Mouse (Mus musculus) urinary bladder, adult 18-20 months (tissue): ENCODE data around the gene Nptx1.

Experiments
- DNase-seq, 2 experiments: peaks; one replicate each; pipeline ENCODE4 v3.0.0; 2022; ENCODE audit warnings: low spot score in 2 of 2, mixed read lengths in 2 of 2

Nptx1 gene

DNA sequence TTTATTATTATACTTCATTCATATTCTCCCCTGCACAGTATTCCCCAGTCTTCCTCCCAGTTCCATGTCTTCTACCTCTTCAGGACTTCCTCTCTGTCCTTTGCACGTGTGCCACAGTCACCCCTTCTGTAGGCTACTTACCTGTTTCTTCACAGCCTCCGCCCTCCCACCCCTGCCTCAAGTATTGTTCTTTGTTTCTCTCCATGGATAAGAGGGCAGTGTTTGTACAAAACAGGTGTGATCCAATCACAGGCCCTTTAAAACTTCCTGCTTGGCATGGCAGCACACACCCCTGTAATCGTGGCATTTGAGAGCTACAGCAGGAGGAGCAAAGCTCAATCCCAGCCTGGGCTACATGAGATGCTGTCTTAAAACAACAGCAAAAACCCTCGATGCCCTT lies 54.0 kb downstream of the Nptx1 start:
- DNase-seq: no peak

- no peak for DNase-seq
Observed at GRCm38 (mm10) chr11:119492830-119493229, 54.7 kb downstream of the Nptx1 start.

GRCm38 (mm10) chr11:119491690-119492087 lies 55.9 kb downstream of the Nptx1 start:
- no peak for DNase-seq

DNA sequence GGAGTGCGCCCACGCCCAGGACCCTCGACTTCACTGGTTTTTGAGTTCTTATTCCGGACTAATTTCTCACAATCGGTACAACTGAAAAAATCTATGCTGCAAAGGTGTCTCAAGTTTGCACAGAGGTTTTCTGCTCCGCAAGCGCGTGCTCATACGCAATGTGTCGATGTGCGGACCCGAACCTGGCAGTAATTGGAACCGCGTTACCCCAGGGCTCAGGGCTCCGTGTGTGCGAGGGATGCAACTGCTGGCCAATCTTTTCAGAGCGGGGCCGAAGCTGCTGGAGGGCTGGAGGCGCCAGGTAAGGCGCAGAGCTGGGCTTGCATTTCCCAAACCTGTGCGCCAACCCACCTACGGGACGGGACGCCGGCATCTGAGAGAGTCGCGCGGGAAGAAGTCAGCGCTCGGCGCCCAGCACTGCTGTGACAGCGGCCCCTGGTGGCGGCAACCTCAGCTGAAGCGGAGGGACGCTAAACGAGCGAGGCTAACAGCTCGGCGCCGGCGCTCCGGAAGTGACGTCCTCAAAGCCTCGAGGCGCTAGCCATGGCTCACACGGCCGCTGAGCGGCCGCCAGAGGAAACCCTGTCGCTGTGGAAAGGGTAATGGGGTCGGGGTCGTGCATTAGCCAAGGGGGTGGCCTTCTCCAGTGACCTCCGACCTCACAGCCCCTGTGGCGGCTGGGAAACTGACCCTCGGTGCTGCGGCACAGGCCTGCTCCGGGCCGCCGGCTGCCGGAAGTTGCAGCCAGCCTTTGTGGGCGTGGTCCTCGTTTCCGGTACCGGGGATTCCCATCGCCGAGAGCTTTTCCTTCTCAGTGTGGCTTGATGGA lies 56.5 kb downstream of the Nptx1 start, which contains the start of gene Endov:
TSS of gene Endov (plus strand) at position 487 of the 829 bp plus-strand sequence.
- DNase-seq: peak; percentile 94 to 99
